Mouse (Mus musculus) brain, embryonic 14.5 days (tissue): ENCODE measurements around the gene Ndfip2.

Experiments
- CTCF ChIP-seq: fragments of 200-500 bp; IDR thresholded peaks from 2 replicates; pipeline ENCODE4 v1.5.1; 2012; ENCODE audit warnings: inconsistent platforms, mild to moderate bottlenecking, moderate library complexity, borderline replicate concordance; ENCODE audit not compliant: insufficient read depth, insufficient read length; ENCODE audit errors: extremely low read depth
- POLR2A ChIP-seq: fragments of 200-500 bp; IDR thresholded peaks from 2 replicates; pipeline ENCODE4 v1.6.1; 2012; ENCODE audit warnings: mild to moderate bottlenecking, inconsistent platforms, borderline replicate concordance; ENCODE audit not compliant: poor library complexity, insufficient read depth, insufficient read length, severe bottlenecking; ENCODE audit errors: extremely low read depth

DNA sequence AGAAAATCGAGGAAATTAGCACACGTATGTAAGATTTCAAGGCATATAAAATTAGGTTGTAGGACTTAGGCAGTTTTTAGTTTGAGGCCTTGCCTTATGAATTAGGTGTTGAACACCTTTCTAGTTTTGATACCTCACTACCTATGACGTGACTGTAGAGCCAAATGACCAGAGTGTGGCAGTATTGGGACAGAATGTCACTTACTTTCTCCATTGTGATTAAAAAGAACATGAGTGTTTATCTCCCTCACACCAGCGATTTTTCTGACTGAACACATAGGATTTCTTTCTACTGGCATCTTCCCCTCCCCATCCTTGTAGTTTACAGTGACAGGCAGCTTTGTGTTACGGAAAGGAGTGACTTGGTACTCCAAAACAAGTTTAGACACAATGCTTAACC is 55.5 kb downstream of the Ndfip2 start:
- peak; percentile 28; the same call in 1 of the 2 replicates for TF ChIP-seq CTCF
- no peak for TF ChIP-seq POLR2A
